Mouse (Mus musculus): ENCODE data around the gene Arcn1.

DNA sequence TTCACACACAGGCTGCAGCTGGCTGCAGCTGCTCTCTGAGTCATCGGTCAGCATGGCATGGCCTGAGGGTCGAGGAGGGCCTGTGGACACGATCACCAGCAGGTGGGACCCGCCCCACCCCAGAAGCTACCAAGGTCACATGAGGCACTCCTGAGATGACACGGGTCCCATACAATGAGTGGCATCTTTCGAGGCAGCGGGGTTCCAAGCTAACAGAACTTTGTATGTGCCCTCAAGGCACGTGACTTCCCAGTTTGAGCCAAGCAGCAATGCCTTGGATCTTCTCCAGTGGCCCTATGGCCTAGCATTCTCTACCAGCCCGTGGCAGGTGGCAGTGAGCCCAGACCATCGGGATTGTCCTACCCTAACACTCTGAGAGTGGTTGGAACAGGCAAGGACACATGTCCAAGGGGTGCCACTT, 49.8 kb downstream of the Arcn1 start:
- no peak for TF ChIP-seq CTCF (IDR thresholded peaks at IDR 0.05; ENCODE audit: low read depth, low read length)
- TF ChIP-seq POLR2A (IDR thresholded peaks at IDR 0.05; ENCODE audit: borderline replicate concordance, low read depth, low read length): no peak
